Mouse (Mus musculus) G1E (cell line): ENCODE measurements around the gene Fam90a1a.

ENCODE experiments used
- CTCF ChIP-seq: IDR thresholded peaks from 2 replicates; pipeline ENCODE4 v1.5.1; 2012; ENCODE audit warnings: low read depth, low read length, inconsistent platforms, mixed read lengths
- GATA1 ChIP-seq: IDR thresholded peaks from 2 replicates; pipeline ENCODE4 v1.6.1; 2012; ENCODE audit warnings: borderline replicate concordance, low read length, inconsistent platforms, mixed read lengths
- GATA2 ChIP-seq: IDR thresholded peaks from 2 replicates; pipeline ENCODE4 v1.6.1; 2012; ENCODE audit warnings: low read depth, low read length, inconsistent platforms, borderline replicate concordance
- POLR2AphosphoS5 ChIP-seq: IDR thresholded peaks from 2 replicates; pipeline ENCODE4 v1.6.1; 2012; ENCODE audit warnings: low read depth, low read length, inconsistent platforms; ENCODE audit not compliant: insufficient replicate concordance
- TAL1 ChIP-seq: conservative IDR thresholded peaks from 2 replicates; pipeline ENCODE4 v1.6.1; 2012; ENCODE audit warnings: low read depth, low read length, inconsistent platforms, mixed read lengths

- TF ChIP-seq CTCF (no peak), GATA1 (no peak), TAL1 (no peak), POLR2AphosphoS5 (no peak), GATA2 (no peak)
These were observed 19.7 kb downstream of the Fam90a1a start for GRCm38 (mm10) chr8:21978193-21978592.
